Mouse (Mus musculus): ENCODE measurements around the gene D630045J12Rik.

Gene D630045J12Rik

DNA sequence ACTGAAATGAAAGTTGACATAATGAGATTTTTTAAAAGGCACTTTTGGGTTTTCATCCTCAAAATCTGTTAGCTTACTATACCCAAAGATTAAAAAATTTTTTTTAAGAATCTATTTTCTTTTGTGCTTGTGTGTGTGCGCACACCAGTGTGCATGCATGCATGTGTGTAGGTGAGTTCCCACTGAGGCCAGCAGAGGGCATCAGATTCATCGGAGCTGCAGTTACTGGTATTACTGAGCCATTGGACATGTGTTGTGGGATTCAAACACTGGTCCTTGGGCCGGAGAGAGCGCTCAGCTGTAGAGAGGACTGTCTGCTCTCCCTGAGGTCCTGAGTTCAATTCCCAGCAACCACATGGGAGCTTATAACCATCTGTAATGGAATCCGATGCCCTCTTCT lies 123.9 kb downstream of the D630045J12Rik start:
- DNase-seq = no peak

DNA sequence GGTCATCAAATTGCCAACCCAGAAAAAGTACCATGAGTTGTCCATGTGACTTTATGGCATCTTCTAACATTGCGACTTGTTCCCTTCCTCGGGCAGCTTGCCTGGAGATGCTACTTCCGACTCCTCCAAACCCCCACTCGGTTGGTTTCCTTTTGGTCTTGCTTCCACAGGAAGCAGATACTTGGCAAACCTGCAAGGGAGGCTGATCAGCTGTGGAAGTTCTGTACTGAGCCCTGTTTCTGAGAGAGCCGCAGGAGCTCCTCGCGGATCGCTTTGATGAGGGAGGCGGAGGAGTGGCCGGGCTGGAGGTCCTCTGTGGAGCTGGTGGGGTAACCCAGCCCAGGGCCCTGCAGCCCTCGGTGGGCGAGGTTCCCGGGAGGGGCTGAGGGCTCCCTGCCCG lies 125.7 kb downstream of the D630045J12Rik start:
- DNase-seq = no peak

DNA sequence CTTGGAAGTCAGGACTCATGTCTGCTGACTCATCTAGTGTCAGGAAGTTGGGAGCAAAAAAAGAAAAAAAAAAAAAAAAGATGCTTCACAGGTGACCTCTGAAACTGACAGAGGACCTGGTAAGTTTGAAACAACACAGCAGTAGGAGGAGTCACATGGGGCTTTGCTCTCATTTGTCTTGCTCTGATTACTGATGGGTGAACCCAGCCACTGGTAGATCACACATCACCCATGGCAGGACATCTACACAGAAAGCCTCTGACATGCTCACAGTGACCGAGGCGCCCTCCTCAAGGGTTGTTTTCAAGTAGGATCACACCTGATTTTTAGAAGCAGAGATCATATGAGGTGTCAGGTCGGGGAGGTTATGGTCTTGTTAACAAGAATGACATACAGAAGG lies 128.3 kb downstream of the D630045J12Rik start:
- no peak for DNase-seq

DNA sequence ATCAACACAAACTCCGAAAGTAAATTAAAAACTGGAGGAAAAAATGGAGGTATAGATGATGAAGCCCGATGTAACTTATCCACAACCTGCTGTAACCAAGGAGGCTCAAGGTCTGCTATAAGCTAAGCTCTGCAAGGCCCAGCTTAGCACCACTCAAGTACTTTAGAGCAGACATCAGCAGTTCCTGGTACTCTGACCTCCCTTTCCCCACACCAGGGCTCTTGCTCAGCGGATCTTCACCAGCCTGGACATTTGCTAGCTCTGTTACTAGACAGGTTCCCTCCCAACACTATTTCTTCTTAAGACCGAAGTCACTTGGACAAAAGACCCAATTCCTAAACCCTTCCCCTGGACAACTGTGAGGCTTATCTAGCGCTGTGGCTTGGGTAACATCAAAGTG lies 128.9 kb downstream of the D630045J12Rik start:
- no peak for DNase-seq

DNA sequence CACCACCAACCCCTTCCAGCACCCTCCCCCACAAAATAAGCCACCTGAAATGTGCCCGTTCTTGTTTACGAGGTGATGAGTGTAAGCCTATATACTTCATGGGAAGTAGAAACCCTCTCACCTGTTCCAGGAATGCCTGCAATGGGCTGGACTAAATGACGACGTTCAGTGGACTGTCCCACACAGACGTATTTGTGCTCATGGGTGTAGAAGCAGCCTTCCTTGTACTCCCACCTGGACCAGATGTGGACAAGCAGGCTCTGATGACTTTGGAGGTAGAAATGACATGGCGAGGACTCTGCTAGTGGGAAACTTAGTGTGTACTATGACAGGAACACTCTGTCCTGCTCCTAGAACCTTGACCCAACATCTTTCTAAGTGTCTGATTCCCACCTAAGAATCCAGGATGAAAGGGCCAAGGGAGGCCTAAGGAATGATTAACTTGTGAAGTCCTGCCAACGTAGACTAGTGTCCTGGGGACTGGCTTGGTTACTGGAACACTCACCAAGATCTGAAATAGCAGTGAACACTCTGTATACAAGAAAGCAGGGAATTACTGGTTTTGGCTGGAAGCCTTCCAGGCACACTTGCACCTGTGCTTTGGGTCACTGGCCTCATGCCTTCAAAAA lies 129.5 kb downstream of the D630045J12Rik start, which contains the start of gene Atp6v0a4:
Gene Atp6v0a4 (minus strand): TSS at position 380 of the 629 bp plus-strand sequence.
- no peak for DNase-seq

DNA sequence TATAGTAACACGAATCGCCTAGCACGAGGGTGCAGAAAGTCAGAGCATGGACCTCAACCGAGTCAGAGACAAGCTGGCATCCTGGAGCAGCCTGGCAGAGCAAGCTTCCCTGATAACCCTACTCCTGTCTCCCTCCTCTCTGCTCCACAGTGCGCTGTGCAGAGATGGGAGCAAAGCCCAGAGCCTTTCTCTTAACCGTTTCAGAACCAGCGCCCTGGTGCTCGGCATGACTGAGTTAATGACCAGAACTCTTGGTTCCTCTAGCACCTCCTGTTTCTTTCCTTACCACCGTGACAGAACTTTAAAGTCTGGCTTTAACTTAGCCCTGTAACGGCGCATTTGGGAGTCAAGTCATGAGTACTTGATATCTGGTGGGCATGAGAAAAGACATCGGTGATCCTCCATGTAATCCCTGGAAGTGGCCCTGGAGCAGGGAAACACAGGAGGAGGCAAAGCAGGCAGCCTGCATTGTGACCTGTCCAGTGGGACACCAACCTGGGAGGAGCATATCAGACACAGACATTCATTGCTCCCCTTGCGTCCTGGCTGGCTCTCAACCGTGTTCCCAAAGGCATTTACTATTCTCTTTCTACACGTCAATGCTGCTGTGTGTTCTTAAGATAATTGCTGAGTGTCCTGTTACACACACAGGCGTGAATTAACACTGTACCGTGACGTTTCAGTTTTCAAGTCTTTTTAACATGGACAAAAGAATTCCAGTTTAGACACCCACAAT lies 130.2 kb downstream of the D630045J12Rik start:
- DNase-seq = no peak

DNA sequence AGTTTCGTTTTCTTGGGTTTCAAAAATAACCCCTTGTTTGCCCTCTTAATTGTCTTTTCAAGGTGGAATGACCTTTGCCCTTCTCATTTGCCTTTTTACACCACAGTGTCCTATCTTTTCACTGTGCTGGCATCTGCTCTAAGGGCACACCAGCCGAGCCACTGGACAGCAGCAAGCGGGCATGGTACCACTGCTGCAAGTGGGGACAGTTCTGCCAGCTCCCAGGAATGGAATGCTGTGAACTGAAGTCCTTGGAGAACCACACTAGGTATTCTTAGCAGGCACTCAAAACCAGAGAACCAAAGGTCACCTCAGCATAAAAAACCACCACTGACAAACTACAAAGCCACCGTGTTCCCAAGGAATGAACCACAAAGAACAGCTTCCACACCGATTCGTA lies 131.0 kb downstream of the D630045J12Rik start:
- no peak for DNase-seq

DNA sequence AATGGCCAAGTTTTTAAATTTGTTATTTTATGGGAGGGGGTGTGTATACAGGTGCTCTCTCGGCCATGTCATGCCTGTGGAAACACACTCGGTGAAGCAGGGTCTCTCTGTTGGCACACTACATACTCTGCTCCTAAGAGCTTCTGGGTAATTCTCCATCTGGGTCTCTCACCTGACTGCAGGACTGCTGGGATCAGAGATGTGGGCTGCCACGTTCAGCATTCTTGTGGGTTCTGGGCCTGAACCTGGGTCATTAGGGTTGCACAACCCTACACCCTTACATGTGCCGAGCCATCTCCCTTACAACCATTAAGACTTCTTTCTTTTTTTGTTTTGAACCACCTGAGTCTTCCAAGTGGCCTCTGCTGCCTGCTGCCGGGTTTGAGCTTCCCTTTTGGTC lies 132.0 kb downstream of the D630045J12Rik start:
- DNase-seq = no peak

DNA sequence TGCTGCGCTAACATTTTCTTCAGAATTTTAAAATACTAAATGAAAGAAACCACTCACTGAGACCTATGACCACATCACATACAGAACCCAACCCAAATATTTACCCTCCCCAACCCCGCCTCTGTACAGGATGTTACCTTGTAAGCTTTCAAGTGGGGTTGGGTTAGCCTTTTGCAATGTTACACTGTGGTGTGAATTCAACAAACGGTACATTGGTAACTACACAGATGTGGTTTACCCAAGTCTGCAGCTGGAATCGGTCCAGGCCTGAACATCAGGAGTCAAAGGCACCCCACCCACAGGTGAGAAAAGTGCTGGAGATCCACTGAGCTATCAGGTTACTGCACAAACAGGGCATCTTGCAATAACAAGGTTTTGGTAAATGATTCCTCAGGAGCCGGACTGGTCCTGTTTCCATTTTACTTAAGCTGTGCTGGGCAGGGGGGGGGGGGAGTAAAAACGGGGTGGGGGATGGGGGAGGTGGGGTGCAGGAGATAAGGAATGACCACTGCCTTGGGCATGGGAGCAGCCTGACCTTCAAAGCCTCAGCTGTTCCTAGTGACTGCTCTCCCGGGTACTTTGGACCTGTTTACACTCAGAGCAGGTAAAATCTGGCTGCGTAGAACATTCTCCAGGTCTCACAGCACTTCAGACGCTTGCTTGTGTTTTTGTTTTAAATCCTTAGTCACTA lies 133.0 kb downstream of the D630045J12Rik start:
- DNase-seq = no peak

DNA sequence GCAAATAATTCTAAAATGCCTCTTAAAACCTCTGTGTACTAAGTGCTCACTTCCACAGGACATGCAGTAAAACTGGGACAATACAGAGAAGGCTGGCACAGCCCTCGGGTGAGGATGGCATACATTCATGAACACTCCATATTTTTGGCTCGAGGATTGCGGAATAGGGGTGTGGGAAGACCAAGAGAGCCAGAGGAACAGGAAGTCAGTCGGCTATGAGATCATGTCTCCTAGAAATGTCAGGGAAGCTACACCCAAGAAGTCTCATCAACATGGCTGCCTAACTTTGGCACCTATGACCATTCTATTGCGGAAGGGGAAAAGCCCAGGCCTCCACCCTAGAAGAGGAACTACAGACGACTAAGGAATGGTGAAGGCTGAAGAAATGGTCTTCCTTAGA lies 135.5 kb downstream of the D630045J12Rik start:
- no peak for DNase-seq

DNA sequence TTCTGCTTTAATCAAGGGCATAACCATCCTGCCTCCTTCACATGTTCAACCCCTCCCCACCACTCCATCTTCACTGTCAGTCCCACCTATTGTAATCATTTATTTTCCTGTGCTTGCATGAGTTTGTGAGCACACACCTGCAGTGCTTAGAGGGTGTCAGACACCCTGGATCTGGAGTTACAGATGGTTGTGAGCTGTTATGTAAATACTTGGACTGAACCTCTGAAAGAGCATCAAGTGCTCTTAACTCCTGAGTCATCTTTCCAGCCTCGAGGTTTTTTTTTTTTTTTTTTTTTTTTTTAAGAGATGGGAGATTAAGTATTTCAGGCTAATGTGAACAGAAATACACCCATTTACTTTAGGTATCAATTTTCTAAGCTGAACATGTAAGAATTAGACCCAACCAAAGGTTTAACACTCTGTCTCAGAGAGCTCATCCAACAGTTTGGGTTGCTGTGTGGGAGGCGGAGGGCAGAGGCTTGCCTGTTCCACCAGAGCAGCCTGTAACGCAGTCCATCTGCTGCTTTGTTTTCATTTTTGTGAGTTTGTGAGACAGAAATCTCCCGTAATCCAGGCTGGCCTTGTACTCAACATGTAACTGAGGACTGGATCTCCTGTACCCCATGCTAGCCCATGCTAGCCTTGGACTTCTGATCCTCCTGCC lies 137.6 kb downstream of the D630045J12Rik start:
- DNase-seq = no peak

DNA sequence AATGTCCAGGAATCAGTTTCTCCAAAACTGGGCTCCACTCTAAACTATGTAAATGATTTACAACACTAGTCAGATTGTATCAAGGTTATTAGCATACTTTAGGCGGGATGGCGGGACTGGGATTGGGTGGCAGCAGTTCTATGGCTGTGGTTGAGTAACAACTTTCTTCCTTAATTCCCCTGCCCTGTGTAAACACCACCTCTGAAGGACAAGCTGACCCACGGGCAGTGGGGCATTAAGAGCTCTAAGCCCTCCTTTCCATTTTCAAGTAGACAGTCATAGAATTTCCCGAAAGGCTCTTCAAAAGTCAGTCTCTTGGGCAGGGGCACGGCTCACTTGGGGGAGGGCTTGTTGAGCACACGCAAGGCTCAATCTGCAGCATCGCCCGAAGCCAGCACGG lies 142.9 kb downstream of the D630045J12Rik start:
- DNase-seq = no peak

DNA sequence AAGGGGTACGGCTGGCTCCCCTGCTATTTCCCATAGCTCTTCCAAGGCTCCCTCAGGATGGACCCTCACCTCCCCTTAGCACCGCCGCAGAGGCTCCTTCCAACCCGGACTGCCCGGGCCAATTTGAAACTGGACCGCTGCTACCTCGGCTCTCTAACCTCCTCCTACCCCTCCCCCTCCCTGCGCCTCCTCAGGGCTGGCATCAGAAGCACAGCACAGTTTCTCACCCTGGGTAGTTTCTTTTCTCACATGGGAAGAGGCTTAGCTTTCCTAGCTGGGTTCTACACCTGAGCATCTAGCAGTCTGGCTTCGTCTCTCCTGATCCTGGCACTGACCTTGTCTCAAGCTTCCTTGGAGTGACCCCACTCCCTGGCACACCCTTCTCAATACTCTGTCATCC lies 143.9 kb downstream of the D630045J12Rik start:
- no peak for DNase-seq

DNA sequence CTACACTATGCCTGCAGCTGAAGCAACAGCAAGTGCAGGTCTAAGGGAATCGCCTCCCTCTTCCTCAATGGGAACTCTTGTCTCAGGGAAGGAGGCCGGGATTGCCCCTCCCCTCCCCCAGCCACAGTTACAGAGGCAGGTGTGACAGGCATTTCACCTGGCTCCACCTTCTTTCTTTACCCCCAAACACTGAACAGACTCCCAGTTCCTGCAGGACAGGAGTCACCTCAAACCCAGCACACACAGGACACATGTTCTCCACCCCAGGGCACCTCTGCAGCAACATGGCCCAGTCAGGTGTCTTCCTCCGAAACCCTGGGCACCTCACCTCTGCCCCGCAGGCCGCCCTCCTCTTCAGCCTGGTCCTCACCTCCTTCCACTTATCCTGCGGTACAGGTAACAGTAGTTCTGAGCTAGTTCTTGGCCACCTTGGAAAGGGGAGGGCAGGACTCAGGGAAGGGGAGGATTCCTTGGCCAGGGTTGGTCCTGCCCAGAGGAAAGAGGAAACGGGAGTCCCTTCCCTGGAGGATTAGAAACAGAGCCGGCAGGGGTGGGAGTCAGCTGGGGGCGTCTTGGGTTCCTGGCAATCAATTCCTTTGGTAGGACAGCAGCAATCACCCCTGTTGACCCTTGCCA lies 144.5 kb downstream of the D630045J12Rik start, which contains the start of gene Tmem213:
Gene Tmem213 (plus strand): TSS at position 96 of the 636 bp plus-strand sequence.
- DNase-seq = no peak

DNA sequence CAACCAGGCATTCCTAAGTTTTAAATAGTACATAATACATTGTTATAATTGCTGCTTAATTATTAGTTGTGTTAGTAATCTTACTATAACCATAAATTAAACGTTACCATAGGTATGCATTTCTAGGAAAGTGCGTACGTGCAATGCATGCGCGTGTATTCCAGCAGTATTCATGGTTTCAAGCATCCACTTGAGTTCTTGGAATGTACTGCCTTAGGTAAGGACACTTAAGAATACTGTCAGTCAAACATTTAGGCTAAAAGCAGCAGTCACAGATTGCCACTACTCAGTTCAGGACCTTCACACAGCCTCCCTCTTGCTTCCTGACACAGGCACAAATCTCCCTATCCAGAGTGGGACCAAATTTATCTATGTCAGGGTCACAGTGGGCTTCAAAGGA lies 145.4 kb downstream of the D630045J12Rik start:
- DNase-seq = no peak

DNA sequence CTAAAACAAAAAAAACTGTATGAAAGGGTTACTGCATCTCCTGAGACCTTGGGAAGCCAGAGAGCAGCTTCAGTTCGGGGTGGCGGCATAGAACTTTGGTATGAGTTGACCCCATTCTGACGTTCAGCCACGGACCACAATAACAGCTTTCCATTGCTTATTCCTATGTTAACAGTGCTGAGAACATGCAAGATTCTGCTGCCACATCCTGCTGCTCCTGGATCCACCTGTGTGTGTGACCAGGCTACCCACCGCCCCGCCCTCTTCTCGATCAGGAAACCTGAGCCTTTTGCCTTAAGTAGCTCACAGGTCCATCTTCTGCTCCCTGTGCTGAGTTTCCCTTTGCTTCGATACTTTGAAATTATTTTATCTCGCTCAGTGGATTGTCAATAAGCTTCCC lies 147.9 kb downstream of the D630045J12Rik start:
- no peak for DNase-seq

DNA sequence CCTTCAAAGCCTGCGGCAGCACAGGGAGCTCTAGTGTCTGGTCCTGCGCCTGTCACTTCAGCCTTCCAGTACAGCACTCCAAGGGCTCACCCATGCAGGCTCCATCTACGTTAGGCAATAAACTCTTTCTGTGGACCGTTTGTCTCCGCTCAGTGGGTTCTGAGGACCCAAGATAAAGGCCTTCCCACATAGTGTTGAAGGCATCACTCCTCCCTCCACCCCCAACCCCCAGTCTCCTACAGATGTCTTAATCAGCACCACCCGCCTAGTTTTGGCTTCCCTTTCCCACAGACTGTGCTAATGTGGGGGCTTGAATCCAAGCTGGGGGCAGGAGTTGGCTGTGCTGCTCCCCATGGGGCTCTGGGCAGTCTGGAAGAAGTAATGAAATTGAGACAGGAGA lies 150.0 kb downstream of the D630045J12Rik start:
- DNase-seq = no peak

DNA sequence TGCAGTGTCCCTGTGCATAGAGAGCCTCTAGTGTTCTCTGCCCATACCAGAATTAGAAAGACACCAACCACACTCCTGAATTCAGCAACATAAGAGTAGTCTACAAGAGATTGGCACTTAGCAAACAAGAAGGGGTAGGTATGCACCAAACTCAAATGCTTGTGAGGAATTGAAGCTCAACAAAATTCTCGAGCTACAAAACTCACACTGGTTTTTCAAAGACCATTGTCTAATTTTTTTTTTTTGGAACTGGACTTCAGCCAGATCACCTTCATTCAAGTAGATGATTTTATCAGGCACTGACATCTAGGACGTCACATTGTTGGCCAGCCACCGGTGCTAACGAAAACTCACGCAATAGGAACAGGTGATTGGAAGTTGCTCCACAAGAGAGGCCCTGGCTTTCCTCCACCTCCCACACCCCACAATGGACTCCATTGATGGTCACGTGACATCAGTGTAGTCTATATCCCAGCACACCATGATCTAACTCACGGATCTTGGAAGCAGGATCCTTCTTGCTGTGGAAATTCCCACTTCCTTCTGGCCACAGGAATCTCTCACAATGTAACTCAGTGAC lies 151.5 kb downstream of the D630045J12Rik start:
- no peak for DNase-seq

DNA sequence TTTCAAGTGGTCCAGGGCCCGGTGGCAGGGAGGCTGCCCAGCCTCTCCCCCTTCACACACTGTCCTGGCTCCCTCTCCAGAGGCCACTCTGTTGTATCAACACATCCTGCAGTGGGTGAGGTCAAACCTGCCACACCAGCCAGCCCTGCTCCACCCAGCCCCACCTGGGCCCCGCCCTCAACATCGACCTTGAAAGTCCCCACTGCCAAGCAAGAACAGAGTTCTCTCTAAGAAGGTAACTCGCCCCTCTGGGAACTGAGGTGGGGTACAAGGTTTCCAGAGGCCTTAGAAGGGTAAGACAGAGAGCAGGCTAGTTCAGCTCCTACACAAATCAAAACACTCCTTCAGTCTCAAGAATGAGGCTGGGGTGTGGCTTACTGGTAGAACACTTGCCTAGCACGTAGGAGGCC lies 156.8 kb downstream of the D630045J12Rik start:
- DNase-seq = no peak

DNA sequence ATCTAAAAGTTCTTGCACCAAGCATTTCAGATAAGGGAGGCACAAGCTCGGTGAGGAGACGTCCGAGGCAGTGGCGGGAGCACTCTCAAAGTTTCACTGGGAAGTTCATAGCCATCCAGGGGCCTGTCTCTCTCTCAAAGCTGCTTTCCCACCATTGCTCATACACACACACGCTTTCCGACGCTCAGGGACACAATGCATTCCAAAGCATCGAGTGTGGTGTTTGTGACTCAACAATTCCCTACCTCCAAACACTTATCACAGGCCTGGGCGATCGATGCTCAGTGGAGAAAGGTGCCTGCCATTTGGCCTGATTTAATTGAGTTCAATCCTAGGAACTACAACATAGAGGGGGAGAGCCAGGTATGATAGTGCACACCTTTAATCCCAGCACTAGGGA lies 159.1 kb downstream of the D630045J12Rik start:
- DNase-seq = no peak

DNA sequence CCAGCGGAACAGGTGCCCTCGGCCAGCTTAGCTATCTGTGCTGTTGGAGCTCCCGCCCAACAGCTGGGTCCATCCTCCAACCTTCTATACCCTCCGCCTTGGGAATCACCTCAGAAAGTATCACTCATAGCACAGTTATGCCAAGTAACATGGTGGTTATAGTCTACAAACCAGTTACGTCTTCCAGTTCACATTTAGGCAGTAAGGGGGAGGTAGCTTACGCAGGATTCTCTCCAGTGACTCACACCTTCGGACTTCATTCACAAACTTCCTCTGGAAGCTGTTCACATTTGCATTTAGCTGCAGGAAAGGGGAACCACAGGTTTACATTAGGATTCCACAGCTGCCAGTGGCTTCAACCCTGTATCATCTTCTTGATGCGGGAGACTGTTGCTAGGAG lies 161.3 kb downstream of the D630045J12Rik start:
- no peak for DNase-seq

DNA sequence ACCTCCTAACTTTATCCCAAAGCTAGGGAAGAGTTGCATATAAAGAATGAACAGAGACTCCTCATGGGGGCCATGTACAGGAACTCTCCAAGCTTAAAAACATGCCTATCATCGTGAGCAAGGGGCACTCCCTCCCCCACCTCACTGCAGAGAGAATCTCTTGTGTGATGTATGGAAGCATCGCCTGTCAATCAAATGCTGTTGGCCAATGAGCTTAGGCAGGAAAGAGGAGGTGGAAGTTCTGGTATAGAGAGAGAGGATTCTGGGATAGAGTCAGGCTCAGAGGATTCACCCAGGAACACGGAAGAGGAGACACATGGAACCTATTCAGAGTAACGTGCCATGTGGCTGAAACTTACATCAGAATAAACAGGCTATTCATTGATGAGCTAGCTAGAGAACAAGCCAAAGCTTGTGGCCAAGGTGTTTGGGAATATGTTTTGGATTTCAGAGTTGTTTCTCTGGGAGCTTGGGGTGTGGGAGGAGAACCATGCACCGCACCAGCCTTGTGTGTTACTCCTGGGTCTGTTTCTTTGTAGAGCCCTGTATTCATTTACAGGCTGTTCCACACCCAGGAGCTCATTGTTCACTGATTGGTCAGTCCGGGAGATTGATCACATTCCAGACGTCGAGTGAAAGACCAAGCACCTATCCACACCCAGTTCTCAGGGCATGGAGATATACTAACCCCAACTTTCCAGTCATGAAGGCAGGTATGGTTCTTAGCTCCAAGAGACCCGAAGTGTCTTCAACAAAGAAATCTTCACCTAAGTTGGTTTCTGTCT lies 166.4 kb downstream of the D630045J12Rik start:
- DNase-seq = no peak

Measured in cerebellum, postnatal 36 days (tissue).